Mouse (Mus musculus): ENCODE measurements around the gene Kank4.
A peak's percentile ranks its signal among the peaks of the same experiment; 100 is the strongest.
"Not testable (repeated sequence)": the region's sequence is repeated elsewhere in the genome, so short reads cannot be mapped to it uniquely, and the experiment has no call there.

The Kank4 gene

GRCm38 (mm10) chr4:98826701-98827100, 9.4 kb upstream of the Kank4 start:
- DNase-seq = no peak

GRCm38 (mm10) chr4:98823740-98824139, 6.4 kb upstream of the Kank4 start, which contains the start of gene I0C0044D17Rik:
Gene I0C0044D17Rik (minus strand): TSS chr4:98823840.
- not testable (repeated sequence) for DNase-seq

- no peak for DNase-seq
Measured at GRCm38 (mm10) chr4:98823047-98823446, 5.7 kb upstream of the Kank4 start.

- no peak for DNase-seq
Measured at GRCm38 (mm10) chr4:98822478-98822877, 5.1 kb upstream of the Kank4 start.

- DNase-seq = no peak
Measured at GRCm38 (mm10) chr4:98819216-98819755, 1.9 kb upstream of the Kank4 start.

DNA sequence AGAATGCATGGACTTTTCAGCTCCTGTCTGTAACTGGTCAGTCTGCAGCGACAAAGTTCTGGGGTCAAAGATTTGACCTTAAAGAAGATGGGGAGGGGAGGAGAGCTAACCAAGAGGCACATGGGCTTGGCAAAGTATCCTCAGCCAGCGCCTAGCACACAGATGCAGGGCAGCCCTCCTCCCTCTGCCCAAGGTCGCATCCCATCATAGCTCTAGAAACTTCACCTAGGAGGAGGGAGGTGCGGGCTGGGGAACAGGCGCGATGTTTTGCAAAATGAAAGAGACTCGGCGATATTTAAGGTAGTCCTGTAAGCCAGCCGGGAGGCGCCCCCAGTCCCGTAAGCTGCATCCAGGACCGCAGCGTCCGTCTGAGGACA, 542 bp downstream of the Kank4 start:
- DNase-seq = no peak

GRCm38 (mm10) chr4:98806306-98806705, 11.0 kb downstream of the Kank4 start:
- DNase-seq = peak; percentile 32

DNA sequence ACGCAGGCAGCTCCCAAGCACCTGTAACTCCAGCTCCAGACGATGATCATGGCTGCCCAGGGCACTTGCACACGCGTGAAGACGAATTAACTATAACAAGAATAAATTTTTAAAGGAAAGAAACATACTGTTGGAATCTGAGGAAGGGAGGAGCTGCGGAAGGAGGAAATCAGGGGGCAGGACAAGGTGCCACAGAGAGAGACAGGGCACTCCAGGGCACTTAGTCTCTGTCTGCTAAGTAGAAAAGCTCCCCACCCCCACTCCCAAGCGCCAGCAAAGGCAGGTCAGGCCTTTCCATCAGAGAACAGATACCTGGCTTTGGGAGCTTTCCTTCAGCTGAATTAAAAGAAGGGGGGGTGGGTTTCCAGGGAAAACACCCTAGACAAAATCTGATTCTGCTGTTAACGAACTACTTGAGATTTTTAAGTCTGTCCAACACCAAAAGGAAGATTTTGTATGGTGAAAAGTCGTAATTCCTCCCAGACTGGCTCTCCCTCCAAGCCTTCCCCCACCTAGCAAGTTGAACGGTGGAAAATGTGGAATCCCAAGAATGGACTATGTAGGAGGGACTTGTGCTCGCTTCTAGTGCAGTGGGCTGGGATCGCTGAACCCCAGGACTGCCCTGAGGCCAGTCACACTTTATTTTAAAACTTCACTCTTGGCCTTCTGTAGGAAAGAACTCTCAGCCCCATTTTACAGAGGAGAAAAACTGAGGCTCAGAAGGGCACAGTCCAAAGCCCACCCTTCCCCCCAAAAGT, 11.9 kb downstream of the Kank4 start:
- no peak for DNase-seq

- no peak for DNase-seq
Measured at GRCm38 (mm10) chr4:98804476-98805134, 12.7 kb downstream of the Kank4 start.

GRCm38 (mm10) chr4:98801775-98802174, 15.6 kb downstream of the Kank4 start:
- DNase-seq = no peak

DNA sequence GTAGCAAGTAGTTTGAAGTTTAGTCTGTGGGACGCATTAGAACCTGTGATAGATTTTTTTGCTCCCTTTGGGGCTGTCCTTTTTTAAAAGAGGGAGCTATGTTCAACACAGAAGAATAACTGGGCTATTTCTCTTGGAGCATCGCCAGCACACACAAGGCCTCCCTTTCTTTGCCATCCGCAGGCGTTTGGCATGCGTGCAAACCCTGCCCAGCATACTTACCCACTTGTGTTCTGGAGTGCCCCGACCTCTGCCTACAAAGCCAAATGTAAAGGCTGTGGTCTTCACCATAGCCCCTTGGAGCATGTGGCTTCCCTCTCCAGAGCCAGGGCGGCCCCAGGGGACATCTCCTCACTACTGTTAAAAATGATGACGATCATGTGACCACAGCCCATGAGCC, 16.5 kb downstream of the Kank4 start:
- DNase-seq = no peak

DNA sequence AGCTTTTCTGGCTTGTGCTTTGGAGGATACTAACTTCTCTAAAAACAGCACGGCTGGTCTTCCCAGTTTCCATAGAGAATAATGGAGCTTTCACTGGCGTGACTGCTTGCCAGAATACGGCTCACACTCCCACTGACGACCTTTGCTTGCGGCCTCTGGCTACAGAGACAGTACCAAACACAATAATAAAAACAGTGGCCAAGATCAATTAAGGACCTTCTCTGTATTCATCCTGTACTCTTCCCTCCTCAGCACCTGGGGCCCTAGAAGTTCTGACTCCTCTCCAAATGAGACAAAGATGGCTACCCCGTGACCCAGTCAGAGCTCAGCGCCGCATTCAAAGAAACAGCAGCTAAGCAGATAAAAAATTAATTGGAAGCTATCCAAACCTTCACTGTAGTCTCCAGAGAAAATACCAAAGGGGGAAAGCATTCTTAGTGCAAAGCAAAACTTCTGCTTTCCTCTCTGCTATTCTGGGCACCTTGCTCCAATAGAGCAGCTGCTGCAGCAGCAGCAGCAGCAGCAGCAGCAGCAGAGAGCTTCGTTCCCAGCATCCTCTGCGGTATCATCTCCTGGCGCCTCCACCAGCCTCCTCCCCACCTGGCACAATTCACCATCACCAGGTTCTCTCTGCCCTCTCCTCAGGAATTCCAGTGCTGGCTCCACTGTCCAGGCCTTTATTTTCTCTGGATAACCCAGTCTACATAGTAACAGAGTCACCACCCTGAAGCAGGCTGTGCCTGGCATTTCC, 20.6 kb downstream of the Kank4 start:
- DNase-seq = no peak

DNA sequence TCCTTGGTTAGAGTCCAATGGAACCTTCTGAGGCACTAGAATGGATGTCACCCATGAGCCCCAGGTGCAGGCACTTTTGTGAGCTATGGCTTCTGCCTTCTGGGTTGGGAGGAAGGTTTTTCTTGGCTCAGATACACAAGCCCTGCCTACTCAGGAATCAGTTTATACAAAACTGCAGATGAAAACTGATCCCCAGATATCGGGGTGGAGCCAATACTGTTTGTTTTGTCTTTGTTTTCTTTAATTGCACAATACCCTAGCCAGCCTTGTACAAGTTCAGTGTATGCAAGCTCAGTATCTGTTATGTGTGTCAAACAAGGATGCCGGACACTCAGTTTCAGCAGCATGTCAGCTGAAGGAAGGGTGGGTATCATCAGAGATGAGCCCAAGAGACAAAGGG, 22.1 kb downstream of the Kank4 start:
- no peak for DNase-seq

- DNase-seq = no peak
Measured at GRCm38 (mm10) chr4:98793486-98793885, 23.9 kb downstream of the Kank4 start.

- no peak for DNase-seq
Measured at GRCm38 (mm10) chr4:98790721-98791120, 26.6 kb downstream of the Kank4 start.

DNA sequence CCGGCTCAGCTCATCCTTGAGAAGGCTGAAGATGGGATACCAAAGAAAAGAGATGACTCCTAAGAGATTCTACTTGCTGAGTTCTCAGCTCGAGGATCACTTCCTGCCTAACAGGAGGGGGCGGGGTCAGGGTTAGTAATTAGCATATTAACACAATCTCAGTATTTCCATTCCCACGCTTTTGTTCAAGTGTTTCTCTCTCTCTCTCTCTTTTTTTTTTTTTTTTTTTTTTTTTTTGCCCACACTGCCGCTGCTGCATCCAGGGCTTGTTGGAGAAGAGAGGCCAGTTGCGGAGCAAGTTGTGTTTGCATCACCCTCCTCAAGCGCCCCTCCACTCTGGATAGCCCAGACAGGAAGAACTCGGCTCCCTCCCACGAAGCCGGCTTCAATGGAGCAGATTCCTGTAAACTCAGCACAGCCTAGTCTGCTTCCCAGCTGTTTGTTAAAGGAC, 27.5 kb downstream of the Kank4 start:
- peak; percentile 21 for DNase-seq

GRCm38 (mm10) chr4:98789133-98789765, 28.1 kb downstream of the Kank4 start:
- no peak for DNase-seq

DNA sequence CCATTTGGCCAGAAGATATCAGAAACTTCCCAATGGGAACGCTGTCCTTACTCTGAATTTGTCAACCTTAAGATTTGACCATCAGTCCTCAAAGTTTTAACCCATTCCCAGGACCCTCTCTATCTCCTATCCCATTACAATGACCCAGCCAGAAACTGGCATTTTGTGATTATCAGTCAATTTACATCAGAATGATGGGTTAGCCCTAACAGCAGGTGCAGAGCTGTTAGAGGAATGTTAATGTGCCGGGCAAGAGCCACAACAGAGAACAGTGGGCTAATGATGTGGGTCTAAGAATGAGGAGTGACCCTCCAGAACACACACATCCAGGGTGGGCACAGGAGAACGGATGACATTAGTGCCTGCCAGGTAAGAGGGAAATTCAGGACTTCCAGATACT, 31.1 kb downstream of the Kank4 start:
- DNase-seq = no peak

GRCm38 (mm10) chr4:98785851-98786250, 31.5 kb downstream of the Kank4 start:
- no peak for DNase-seq

DNA sequence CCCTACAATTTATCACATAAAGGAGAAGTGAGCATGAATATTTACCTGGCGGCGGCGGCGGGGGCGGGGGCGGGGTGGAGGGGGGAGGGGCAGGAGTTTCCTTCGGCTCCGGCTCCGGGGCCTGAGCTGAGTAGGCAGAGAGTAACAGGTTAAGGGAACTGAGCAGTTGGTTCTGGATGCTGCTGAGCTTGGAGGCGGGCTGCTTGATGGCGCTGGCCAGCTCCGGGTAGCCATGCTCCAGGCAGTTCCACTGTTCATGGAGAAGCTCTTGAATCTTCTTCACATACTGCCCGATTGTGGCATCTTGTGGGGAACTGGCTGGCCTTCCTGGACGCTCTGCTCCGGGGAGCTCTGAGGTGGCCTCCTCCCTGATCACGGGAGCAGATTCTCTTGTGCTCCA, 39.1 kb downstream of the Kank4 start:
- no peak for DNase-seq

GRCm38 (mm10) chr4:98777464-98777863, 39.9 kb downstream of the Kank4 start:
- no peak for DNase-seq

DNA sequence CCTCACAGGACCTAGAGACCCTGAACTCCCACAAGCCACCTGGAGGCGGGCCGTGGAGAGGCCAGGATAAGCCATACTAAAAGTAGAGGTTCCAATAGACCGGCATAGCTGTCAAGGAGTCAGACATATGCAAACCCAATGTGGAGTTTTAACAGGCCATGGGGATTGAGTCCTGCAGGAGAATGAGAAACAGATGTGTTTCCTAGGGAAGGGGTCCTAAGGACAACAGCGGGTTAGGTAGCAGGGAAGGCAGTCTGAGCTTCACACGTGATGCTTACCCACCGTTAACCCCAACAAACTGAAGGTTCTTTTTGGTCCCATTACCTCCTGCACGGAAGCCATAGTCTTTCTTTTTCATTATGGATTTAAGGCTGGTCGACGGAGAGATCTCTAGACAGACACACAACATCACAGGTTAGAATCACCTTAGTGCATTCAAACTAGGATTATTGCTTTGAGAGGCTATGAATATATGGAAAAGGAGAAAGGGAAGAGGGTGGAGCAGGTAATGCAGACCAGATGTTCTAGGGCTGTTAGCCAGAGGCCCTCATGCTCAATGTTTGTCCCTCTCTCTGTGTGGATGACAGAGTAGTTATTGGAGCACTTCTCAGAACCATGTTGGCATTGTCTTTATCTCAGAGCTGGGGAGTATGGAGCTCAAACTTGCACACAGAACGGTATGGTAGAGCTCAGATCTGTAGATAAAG, 40.5 kb downstream of the Kank4 start:
- DNase-seq = no peak
